8 mouse cellular contexts compared by ENCODE assay signal in genomic region chr12:113146112-113147057, GRCm38 (mm10). TPM values are rescaled to one million over a fixed set of nuclear protein-coding genes. Genes with fewer than 3 reads are reported as not detected.
A peak's percentile ranks its signal among the peaks of the same experiment; 100 is the strongest.
DNase-seq lines count a peak whose midpoint lies in the region.

Crip1 (plus strand) TSS chr12:113146316.

- H3K9me3 ChIP-seq in hindbrain, embryonic 10.5 days, result no peaks in the 10 kb centered on the region

- peak; percentile 57 for DNase-seq in NIH3T3 (ENCODE audit: low read depth)
- peak; percentile 87 to 91 for DNase-seq in cerebellum, postnatal 10 days
- peak; percentile 68 to 83 for DNase-seq in frontal cortex, postnatal 10 days (ENCODE audit: low spot score in 2 of 2)
- DNase-seq in hindbrain, embryonic 10.5 days (ENCODE audit: low spot score), result peak; percentile 87
- DNase-seq in layer of hippocampus, postnatal 10 days (ENCODE audit: low spot score in 2 of 2), result peak; percentile 94 to 96
- DNase-seq in lung, postnatal 14 days, result peak; percentile 92
- peak; percentile 84 for DNase-seq in ovary, postnatal 14 days (ENCODE audit: low spot score)
- peak; percentile 91 for DNase-seq in thymus, postnatal 14 days

- H3K27me3 ChIP-seq in hindbrain, embryonic 10.5 days (ENCODE audit: insufficient read depth, poor library complexity, severe bottlenecking), result peaks cover 84% of the 10 kb centered on the region

- H3K27ac ChIP-seq in hindbrain, embryonic 10.5 days, result peak within 1 kb of the TSS; percentile 68; the same call in 1 of the 2 replicates

- H3K36me3 ChIP-seq in hindbrain, embryonic 10.5 days, result peaks cover 29% of the 10 kb centered on the region

- H3K4me3 ChIP-seq in hindbrain, embryonic 10.5 days, result peak within 1 kb of the TSS; percentile 36

- H3K4me1 ChIP-seq in hindbrain, embryonic 10.5 days (replicated peaks), result peaks cover 81% of the 10 kb centered on the region

- 6% methylated on average over 45 of the region's 45 CpGs for WGBS in hindbrain, embryonic 10.5 days

RNA-seq across cellular contexts. Expression of gene Crip1, which starts in this region (rescaled TPM):
- 84.9 and 97.7 TPM in 2 replicates for polyA plus RNA-seq in hindbrain, embryonic 10.5 days (2016; fragmentation: Nextera tagmentation; extraction: Ambion mirVana)
- total RNA-seq in layer of hippocampus, postnatal 10 days (2021), result 10 to 100 TPM; 13.5 to 14.1 TPM

Comparison
In these comparisons a context has a peak if more than half of its experiments do, and no peak if none do; other contexts are left out.
1. Peak in every context shown above with its lines: DNase-seq, H3K4me3 ChIP-seq and H3K27ac ChIP-seq.